Mouse (Mus musculus): ENCODE measurements at regions not wholly inside any gene's neighbourhood (a gene's known extent, or its start where the extent isn't known, plus 50 kb on each side); places are given as distances from the start of the nearest gene placed in this dataset.
"Not testable (repeated sequence)": the region's sequence is repeated elsewhere in the genome, so short reads cannot be mapped to it uniquely, and the experiment has no call there.

- no peak for DNase-seq
Observed at GRCm38 (mm10) chr17:50346451-50347192, 53.2 kb upstream of the Dazl start.

DNA sequence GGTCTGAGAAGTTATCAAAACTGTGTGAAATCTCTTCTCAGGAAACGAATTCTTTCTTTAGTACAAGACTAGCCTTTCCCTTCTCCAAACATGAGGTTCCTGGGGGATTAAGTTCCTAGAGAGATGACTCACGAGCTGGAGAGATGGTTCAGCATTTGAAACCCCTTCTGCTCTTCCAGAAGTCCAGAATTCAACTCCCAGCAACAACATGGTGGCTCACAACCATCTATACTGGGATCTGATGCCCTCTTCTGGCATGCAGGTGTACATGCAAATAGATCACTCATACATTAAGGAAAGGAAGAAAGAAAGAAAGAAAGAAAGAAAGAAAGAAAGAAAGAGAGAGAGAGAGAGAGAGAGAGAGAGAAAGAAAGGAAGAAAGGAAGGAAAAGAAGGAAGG lies 60.4 kb upstream of the Dazl start:
- DNase-seq = not testable (repeated sequence)

- no peak for DNase-seq
Observed at GRCm38 (mm10) chr17:50354357-50354756, 60.9 kb upstream of the Dazl start.

DNA sequence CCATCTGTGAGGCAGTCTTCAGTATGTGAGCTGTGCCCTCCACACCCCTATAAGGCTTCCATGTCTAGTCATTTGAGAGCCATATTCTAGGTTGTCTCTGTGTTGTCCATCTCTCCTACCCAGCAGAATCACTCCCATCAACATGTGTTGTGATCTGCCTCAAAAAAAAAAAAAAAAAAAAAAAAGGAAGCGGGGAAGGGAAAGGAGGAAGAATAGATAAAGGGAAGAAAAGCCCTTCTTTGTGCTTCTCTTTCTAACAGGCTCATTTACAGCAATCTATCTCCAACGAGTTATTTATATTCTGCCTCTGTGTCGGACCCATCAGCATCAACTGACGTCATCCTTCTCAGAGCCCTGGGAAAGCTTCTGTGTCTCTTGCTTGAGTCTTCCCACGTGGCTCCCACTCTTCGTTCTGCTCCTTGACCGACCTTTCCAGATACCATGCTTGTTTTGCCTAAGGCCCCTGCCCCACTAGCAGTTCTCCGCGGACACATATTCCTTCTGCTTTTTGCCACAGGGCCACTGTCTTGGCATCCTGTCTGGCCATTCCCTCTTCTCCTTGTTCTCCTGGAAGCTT lies 68.3 kb upstream of the Dazl start:
- DNase-seq = no peak

- DNase-seq = peak; percentile 28
Observed at GRCm38 (mm10) chr17:50365396-50365795, 72.0 kb upstream of the Dazl start.

DNA sequence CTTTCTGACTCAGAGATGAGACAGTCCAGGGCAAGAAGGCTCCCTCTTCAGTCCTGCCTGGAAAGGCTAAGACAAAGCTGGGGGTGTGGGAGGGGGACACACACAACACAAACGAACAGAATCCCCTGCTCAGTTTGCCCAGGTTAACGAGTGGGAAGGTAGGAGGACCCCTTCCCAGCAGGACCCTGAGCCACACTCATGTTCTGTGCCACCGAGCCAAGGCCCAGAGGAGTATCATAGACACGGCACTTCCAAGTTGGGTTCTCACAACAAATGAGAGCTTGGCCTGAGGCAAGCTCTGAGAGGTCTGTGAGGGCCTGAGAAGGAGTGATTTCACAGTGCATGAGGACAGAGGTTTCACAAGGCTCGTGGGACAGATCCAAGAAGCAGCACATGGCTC lies 72.7 kb upstream of the Dazl start:
- DNase-seq = no peak

DNA sequence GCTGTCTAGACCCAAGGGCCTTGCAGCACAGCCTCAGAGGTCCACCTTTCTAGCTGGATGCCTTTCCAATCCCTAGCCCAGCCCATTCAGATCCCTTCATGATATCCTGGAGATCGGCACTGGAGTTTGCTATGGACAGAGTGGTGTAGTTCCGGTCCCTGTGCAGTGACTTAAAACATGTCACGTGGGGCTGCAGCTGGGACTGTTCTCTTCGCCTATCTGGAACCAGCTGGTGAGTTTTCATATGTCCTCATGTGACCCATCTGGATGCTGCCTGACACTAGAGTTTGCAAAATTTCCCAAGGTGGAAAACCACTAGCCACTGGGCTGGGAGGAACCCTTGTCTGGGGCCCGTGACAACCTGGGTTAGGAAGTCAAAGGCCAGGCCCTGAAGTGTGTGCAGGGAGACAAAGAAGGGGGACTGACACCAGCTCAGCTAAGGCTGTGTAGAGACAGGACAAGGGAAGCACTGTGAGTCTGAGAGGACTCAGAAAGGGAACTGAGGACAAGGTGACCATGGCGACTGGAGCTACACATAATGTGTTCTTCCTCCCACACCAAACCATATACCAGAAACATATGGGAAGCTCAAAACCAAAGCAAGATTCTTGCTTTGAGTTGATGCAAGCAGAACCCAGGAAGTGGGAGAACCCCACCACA lies 75.9 kb upstream of the Dazl start:
- no peak for DNase-seq

GRCm38 (mm10) chr17:50370484-50370883 lies 77.0 kb upstream of the Dazl start:
- DNase-seq = no peak

DNA sequence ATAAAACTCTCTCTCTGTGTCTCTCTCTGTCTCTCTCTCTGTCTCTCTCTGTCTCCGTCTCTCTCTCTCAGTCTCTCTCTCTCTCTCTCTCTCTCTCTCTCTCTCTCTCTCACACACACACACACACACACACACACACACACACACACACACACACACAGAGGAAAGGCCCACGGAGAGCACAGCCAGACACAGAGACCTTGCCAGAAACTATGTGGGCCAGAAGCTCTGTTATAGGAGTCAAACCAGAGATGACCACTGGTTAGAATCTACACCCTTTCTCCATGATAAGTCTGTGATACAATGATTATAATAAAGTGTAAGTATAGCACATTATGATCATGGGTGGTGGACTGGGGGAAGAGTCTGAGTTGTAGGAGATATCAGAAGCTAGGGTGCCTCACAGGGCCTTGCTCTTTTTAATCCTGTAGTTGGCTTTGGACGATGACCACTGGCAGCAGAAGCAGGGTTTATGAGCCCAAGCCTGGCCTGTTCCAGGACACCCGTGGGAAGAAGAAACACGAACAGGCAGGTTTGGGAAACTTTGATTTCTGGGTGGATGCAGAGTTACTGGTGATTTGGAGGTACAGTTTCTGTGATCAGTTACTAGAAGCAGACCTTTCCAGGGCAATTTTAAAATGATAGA lies 80.2 kb upstream of the Dazl start:
- no peak for DNase-seq

DNA sequence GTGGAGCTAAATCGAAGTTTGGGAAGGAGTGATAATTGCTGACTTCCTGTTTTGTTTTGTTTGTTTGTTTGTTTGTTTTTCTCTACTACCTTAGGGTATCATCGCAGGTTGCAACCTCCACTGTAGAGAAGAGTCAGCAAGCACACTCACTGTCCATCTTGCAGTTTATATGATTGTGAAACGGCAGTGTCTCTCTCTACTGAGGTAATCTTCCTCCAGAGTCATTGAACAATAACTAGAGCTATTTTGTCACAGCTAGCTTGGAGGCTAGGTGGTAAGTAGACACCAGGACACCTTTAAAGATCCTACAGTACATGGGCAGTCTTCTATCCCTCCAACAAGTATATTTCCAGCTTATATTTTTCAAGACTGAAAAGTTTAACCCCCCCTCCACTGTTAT lies 82.0 kb upstream of the Dazl start:
- no peak for DNase-seq

DNA sequence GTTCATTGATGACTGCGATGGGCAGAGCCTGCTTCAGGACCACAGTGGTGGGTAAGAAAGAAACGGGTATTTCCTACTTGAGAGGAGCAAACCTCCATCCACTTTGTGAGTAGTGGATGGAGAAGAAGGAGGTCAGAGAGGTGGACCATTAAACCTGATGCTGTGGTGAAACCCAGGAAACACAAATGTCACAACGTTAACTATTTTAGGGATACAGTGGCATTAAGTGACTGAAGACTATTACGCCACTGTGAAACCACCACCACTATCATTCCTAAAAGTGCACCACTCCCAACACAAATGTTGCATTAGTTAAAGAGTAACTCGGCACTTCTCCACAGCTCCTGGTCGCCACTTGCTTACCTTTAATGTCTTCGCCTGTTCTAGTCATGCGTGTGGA lies 83.3 kb upstream of the Dazl start:
- DNase-seq = no peak

DNA sequence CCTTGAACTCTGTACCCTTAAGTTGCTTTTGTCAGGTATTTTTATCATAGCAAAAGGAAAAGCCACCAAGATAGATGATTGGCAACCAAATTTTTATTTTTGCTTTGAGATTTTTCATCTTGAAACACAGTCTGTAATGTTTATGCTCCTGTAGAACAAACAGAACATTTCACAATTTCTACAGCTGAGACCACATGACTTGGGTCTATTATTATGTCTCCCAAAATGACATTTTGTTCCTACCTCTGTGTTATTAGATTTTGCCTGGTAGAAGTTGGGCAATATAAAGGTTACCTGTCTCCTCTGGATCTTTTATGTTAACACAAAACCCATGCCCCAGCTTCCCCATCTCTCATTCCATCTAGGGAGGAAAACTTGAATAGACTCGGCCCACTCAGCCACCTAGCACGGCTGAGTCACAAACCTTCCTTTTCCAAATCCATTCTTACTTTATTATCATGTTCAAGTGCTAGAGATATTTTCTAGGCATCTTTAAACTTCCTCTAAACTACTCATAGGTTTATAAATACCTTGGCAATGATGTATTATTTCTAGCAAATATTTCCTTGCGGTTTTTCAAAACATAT lies 84.8 kb upstream of the Dazl start:
- no peak for DNase-seq

GRCm38 (mm10) chr17:50388715-50389710 lies 95.6 kb upstream of the Dazl start:
- DNase-seq = no peak

DNA sequence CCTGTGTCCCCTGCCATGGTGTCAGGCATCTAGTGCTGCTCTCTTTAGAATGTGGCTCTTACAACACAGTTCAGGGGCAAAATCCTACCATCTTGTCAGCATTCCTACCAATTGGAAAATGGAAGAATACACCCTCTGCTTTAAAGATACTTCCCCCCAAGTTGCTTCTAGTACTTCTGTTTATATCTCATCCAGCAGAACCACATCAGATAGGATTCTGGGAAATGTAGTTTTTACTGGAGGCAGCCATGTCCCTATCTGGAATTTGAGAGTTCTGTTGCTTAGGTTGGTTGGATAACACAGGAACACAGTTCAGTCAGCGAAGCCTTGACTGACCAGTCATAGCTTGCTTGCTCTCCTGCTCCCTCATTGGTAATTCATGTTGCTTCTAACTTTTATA lies 96.7 kb upstream of the Dazl start:
- no peak for DNase-seq

GRCm38 (mm10) chr17:50391207-50391606 lies 97.8 kb upstream of the Dazl start:
- no peak for DNase-seq

GRCm38 (mm10) chr17:50391996-50392395 lies 98.6 kb upstream of the Dazl start:
- DNase-seq = no peak

- peak; percentile 31 for DNase-seq
Observed at GRCm38 (mm10) chr17:50392428-50392827, 99.0 kb upstream of the Dazl start.

GRCm38 (mm10) chr17:50392966-50393365 lies 99.5 kb upstream of the Dazl start:
- DNase-seq = no peak

GRCm38 (mm10) chr17:50393698-50394097 lies 100.3 kb upstream of the Dazl start:
- DNase-seq = no peak

GRCm38 (mm10) chr17:50394801-50395200 lies 101.4 kb upstream of the Dazl start:
- no peak for DNase-seq

DNA sequence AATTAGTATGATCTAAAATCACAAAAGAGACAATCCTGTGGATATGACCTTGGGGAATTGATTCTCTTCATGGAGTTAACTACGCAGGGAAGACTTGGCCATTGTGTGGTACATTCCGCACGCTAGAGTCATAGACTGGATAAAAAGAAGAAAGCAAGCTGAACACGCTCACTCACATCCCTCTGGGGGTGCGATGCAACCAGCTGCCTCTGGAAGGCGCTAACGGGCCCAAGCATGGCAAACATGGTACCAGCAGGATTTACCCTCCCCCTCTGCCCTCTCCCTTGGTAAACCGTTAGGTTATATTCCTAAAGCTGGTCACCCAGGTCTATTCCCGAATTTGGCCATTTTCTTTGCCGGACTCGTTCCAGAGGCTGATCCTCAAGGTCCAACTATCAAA lies 102.2 kb upstream of the Dazl start:
- DNase-seq = no peak

- no peak for DNase-seq
Observed at GRCm38 (mm10) chr17:50397324-50397723, 103.9 kb upstream of the Dazl start.

All from right cerebral cortex, postnatal 25 days (tissue).